Comparison of ENCODE assay signal across 18 mouse cellular contexts in the genomic region with DNA sequence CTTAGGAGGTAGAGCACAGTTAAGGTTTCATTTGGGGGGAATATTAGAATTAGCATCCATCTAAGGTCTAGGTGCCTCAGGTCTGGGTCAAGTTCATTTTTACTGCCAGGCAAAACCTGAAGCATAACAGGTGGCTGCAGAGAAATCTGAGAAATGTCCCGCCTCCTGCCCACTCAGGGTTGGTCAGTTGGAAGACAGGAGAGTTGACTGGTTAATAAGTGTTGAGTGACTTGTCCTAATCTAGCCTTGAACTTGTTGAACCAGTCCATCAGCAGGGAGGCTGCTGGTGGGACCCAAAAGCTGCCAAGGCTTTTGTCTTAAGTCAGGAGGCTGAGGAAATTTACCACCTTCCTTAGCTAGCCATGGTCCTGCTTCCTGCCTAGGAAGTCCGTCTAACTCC. TPM values are rescaled to one million over a fixed set of nuclear protein-coding genes. Genes with fewer than 3 reads are reported as not detected.
DNase-seq lines count a peak whose midpoint lies in the region; ATAC-seq and TF ChIP-seq lines count a peak whose summit lies in the region.
"Had no signal": no experiment of that assay in that cellular context is flagged by ENCODE, and none has a peak within 500 bp of the region (broad histone marks: within the 10 kb centered on the region; RNA-seq: fewer than 3 reads in every experiment).

No protein-coding gene starts in this region.

- peak; percentile 56 for DNase-seq in lung, embryonic 14.5 days
- DNase-seq in lung, adult 2 months, result no peak
- peak; percentile 48 for DNase-seq in kidney, adult 2 months
- peak; percentile 29 to 35 for DNase-seq in kidney, postnatal 36 days
- no peak for DNase-seq in left cerebral cortex, adult 18-20 months (ENCODE audit: low spot score in 2 of 2)
- no peak for DNase-seq in layer of hippocampus, postnatal 25 days (ENCODE audit: extremely low spot score in 1 of 2, low spot score in 1 of 2)
- DNase-seq: adrenal gland, postnatal 25 days; cerebellum, postnatal 25 days; heart, adult 2 months; heart, postnatal 10 days; right cerebral cortex, postnatal 14 days had no signal

- H3K36me3 ChIP-seq in lung, embryonic 14.5 days (ENCODE audit: insufficient read depth), result no peaks in the 10 kb centered on the region
- no peaks in the 10 kb centered on the region for H3K36me3 ChIP-seq in kidney, adult 2 months (ENCODE audit: control insufficient read depth, insufficient read depth, low read length)
- H3K36me3 ChIP-seq in stomach, embryonic 15.5 days, result no peaks in the 10 kb centered on the region
- no peaks in the 10 kb centered on the region for H3K36me3 ChIP-seq in forebrain, embryonic 15.5 days

- peaks cover 23% of the 10 kb centered on the region for H3K27me3 ChIP-seq in lung, embryonic 14.5 days (ENCODE audit: insufficient read depth, low read length)
- 0 out of 2 replicates have a peak, but pooled peaks cover 1% of the 10 kb centered on the region for H3K27me3 ChIP-seq in kidney, adult 2 months (replicated peaks; ENCODE audit: control insufficient read depth, insufficient read depth, low read length)
- H3K27me3 ChIP-seq in stomach, embryonic 15.5 days (replicated peaks), result peaks cover 17% of the 10 kb centered on the region
- H3K27me3 ChIP-seq in forebrain, embryonic 15.5 days, result peaks cover 27% of the 10 kb centered on the region

- no peak for TF ChIP-seq CTCF in lung, embryonic 14.5 days (IDR thresholded peaks at IDR 0.05; ENCODE audit: low read depth)
- no peak for TF ChIP-seq CTCF in lung, adult 2 months (IDR thresholded peaks at IDR 0.05; ENCODE audit: insufficient read depth, low read length)
- no peak for TF ChIP-seq CTCF in kidney, adult 2 months (conservative IDR thresholded peaks at IDR 0.05; ENCODE audit: insufficient read depth, insufficient read length, low read depth, low read length)

- H3K9me3 ChIP-seq in lung, embryonic 14.5 days (ENCODE audit: low read depth, low read length), result no peaks in the 10 kb centered on the region
- H3K9me3 ChIP-seq in stomach, embryonic 15.5 days, result no peaks in the 10 kb centered on the region
- no peaks in the 10 kb centered on the region for H3K9me3 ChIP-seq in forebrain, embryonic 15.5 days

- H3K4me1 ChIP-seq in lung, embryonic 14.5 days (ENCODE audit: insufficient read depth), result peaks cover 3% of the 10 kb centered on the region; the same call in 1 of the 2 replicates
- H3K4me1 ChIP-seq in lung, adult 2 months (ENCODE audit: control insufficient read depth, insufficient read depth, low read length), result no peaks in the 10 kb centered on the region
- no peaks in the 10 kb centered on the region for H3K4me1 ChIP-seq in kidney, adult 2 months (ENCODE audit: control insufficient read depth, insufficient read depth, low read length)
- H3K4me1 ChIP-seq in stomach, embryonic 15.5 days, result peaks cover 4% of the 10 kb centered on the region; the same call in 1 of the 2 replicates
- peaks cover 12% of the 10 kb centered on the region for H3K4me1 ChIP-seq in forebrain, embryonic 15.5 days

- H3K4me2 ChIP-seq in lung, embryonic 14.5 days, result no peak overlapping the region
- no peak overlapping the region for H3K4me2 ChIP-seq in stomach, embryonic 15.5 days
- H3K4me2 ChIP-seq in forebrain, embryonic 15.5 days (replicated peaks), result no peak overlapping the region

- peak; percentile 77 for ATAC-seq in lung, embryonic 14.5 days (ENCODE audit: insufficient read depth)
- peak; percentile 84 for ATAC-seq in stomach, embryonic 15.5 days (ENCODE audit: insufficient read depth, low FRiP score, low read depth)
- ATAC-seq in forebrain, embryonic 15.5 days (replicated peaks), result no peak
- ATAC-seq: hindbrain, embryonic 16.5 days had no signal

- H3K9ac ChIP-seq in lung, embryonic 14.5 days, result no peak overlapping the region
- no peak overlapping the region for H3K9ac ChIP-seq in stomach, embryonic 15.5 days
- no peak overlapping the region for H3K9ac ChIP-seq in forebrain, embryonic 15.5 days (replicated peaks)
- H3K9ac ChIP-seq: liver, embryonic 14.5 days had no signal

- WGBS in lung, embryonic 14.5 days, result 58% methylated on average over 2 of the region's 2 CpGs
- WGBS in lung, adult 2 months, result 45% methylated on average over 2 of the region's 2 CpGs
- WGBS in kidney, adult 2 months, result 56% methylated on average over 2 of the region's 2 CpGs
- 62% methylated on average over 2 of the region's 2 CpGs for WGBS in stomach, embryonic 15.5 days
- 84% methylated on average over 2 of the region's 2 CpGs for whole genome bisulfite sequencing in forebrain, embryonic 15.5 days

- no peak overlapping the region for H3K4me3 ChIP-seq in lung, embryonic 14.5 days (ENCODE audit: low read depth, low read length)
- H3K4me3 ChIP-seq in lung, adult 2 months (replicated peaks; ENCODE audit: extremely low read depth, low read depth, low read length), result no peak overlapping the region
- H3K4me3 ChIP-seq in kidney, adult 2 months (ENCODE audit: insufficient read depth, low read depth, low read length), result no peak overlapping the region
- no peak overlapping the region for H3K4me3 ChIP-seq in stomach, embryonic 15.5 days (replicated peaks)
- no peak overlapping the region for H3K4me3 ChIP-seq in forebrain, embryonic 15.5 days
- H3K4me3 ChIP-seq: erythroblast, embryonic 14.5 days; heart, adult 2 months; myocyte had no signal

- no peak overlapping the region for H3K27ac ChIP-seq in lung, embryonic 14.5 days (ENCODE audit: low read depth)
- H3K27ac ChIP-seq in kidney, adult 2 months (ENCODE audit: insufficient read depth, low read depth, low read length), result no peak overlapping the region
- H3K27ac ChIP-seq in stomach, embryonic 15.5 days, result no peak overlapping the region
- no peak overlapping the region for H3K27ac ChIP-seq in forebrain, embryonic 15.5 days (replicated peaks)
- H3K27ac ChIP-seq: heart, adult 2 months; liver, embryonic 14.5 days had no signal

- no peak for TF ChIP-seq POLR2A in lung, adult 2 months (IDR thresholded peaks at IDR 0.05; ENCODE audit: borderline replicate concordance, extremely low read depth, low read depth, low read length)
- no peak for TF ChIP-seq POLR2A in kidney, adult 2 months (IDR thresholded peaks at IDR 0.05; ENCODE audit: low read depth, low read length)

RNA-seq across cellular contexts. Expression of gene Mrap2, which starts 3.8 kb away (rescaled TPM):
- polyA plus RNA-seq in lung, embryonic 14.5 days (2014; fragmentation: Nextera tagmentation; extraction: Ambion mirVana), result 0.09 TPM in 1 of 2 replicates, not detected in the other
- polyA plus RNA-seq in lung, adult 2 months (2012; rRNA removed), result 0.07 TPM in 1 of 2 replicates, not detected in the other
- 0.10 and 0.28 TPM in 2 replicates for polyA plus RNA-seq in kidney, adult 2 months (2012; rRNA removed)
- polyA plus RNA-seq in stomach, embryonic 15.5 days (2015; fragmentation: Nextera tagmentation; extraction: Ambion mirVana), result 0.15 and 0.22 TPM in 2 replicates
- polyA plus RNA-seq in forebrain, embryonic 15.5 days (2015; fragmentation: Nextera tagmentation; extraction: Ambion mirVana), result 0.72 and 1.1 TPM in 2 replicates
- total RNA-seq in left cerebral cortex, adult 18-20 months (2021), result 1 to 10 TPM; 5.5 to 6.4 TPM
- total RNA-seq in layer of hippocampus, postnatal 25 days (2021), result 1 to 10 TPM; 2.6 to 4.3 TPM
- total RNA-seq: ES-E14 had no signal
- polyA plus RNA-seq: erythroblast, embryonic 14.5 days; liver, embryonic 14.5 days had no signal

Comparison
In these comparisons a context has a peak if more than half of its experiments do, and no peak if none do; other contexts are left out.
1. DNase-seq: peak in lung, embryonic 14.5 days (single experiment), kidney, adult 2 months (single experiment) and kidney, postnatal 36 days (2 of 2); none in lung, adult 2 months (single experiment), left cerebral cortex, adult 18-20 months (0 of 2) and layer of hippocampus, postnatal 25 days (0 of 2).